Mouse (Mus musculus): ENCODE measurements around the gene Olfr1045. TPM values are rescaled to one million over a fixed set of nuclear protein-coding genes. Genes with fewer than 3 reads are reported as not detected.

The Olfr1045 gene
- polyA plus RNA-seq, 1 experiment from 2014 or later, result not detected

Other genes starting within 250 kb of the Olfr1045 start
- gene Olfr1029, start 229.1 kb downstream of the Olfr1045 start, polyA plus RNA-seq (2016; fragmentation: Nextera tagmentation; extraction: Ambion mirVana), result not detected in 2 replicates
- gene Olfr1030, start 223.7 kb downstream of the Olfr1045 start, polyA plus RNA-seq (2016; fragmentation: Nextera tagmentation; extraction: Ambion mirVana), result not detected in 2 replicates
- gene Olfr1031, start 212.7 kb downstream of the Olfr1045 start, polyA plus RNA-seq (2016; fragmentation: Nextera tagmentation; extraction: Ambion mirVana), result not detected in 2 replicates
- gene Olfr1032, start 197.5 kb downstream of the Olfr1045 start, polyA plus RNA-seq (2016; fragmentation: Nextera tagmentation; extraction: Ambion mirVana), result not detected in 2 replicates
- gene Olfr1033, start 182.4 kb downstream of the Olfr1045 start, polyA plus RNA-seq (2016; fragmentation: Nextera tagmentation; extraction: Ambion mirVana), result 0.78 TPM in 1 of 2 replicates, not detected in the other
- not detected in 2 replicates for gene Olfr1034, start 157.1 kb downstream of the Olfr1045 start, polyA plus RNA-seq (2016; fragmentation: Nextera tagmentation; extraction: Ambion mirVana)
- not detected in 2 replicates for gene Olfr1036, start 129.0 kb downstream of the Olfr1045 start, polyA plus RNA-seq (2016; fragmentation: Nextera tagmentation; extraction: Ambion mirVana)
- not detected in 2 replicates for gene Olfr1037, start 115.6 kb downstream of the Olfr1045 start, polyA plus RNA-seq (2016; fragmentation: Nextera tagmentation; extraction: Ambion mirVana)
- gene Olfr1039, start 67.1 kb downstream of the Olfr1045 start, polyA plus RNA-seq (2016; fragmentation: Nextera tagmentation; extraction: Ambion mirVana), result not detected in 2 replicates
- not detected in 2 replicates for gene Olfr1040, start 56.3 kb downstream of the Olfr1045 start, polyA plus RNA-seq (2016; fragmentation: Nextera tagmentation; extraction: Ambion mirVana)
- gene Olfr1042, start 41.2 kb downstream of the Olfr1045 start, polyA plus RNA-seq (2016; fragmentation: Nextera tagmentation; extraction: Ambion mirVana), result not detected in 2 replicates
- not detected in 2 replicates for gene Olfr1043, start 35.5 kb downstream of the Olfr1045 start, polyA plus RNA-seq (2016; fragmentation: Nextera tagmentation; extraction: Ambion mirVana)
- not detected in 2 replicates for gene Olfr1044, start 25.2 kb downstream of the Olfr1045 start, polyA plus RNA-seq (2016; fragmentation: Nextera tagmentation; extraction: Ambion mirVana)
- not detected in 2 replicates for gene Olfr52, start 17.3 kb downstream of the Olfr1045 start, polyA plus RNA-seq (2016; fragmentation: Nextera tagmentation; extraction: Ambion mirVana)
- gene Olfr1046, start 16.3 kb upstream of the Olfr1045 start, polyA plus RNA-seq (2016; fragmentation: Nextera tagmentation; extraction: Ambion mirVana), result not detected in 2 replicates
- not detected in 2 replicates for gene Olfr1047, start 28.4 kb upstream of the Olfr1045 start, polyA plus RNA-seq (2016; fragmentation: Nextera tagmentation; extraction: Ambion mirVana)
- gene Olfr1048, start 37.3 kb upstream of the Olfr1045 start, polyA plus RNA-seq (2016; fragmentation: Nextera tagmentation; extraction: Ambion mirVana), result not detected in 2 replicates
- not detected in 2 replicates for gene Olfr1049, start 55.3 kb upstream of the Olfr1045 start, polyA plus RNA-seq (2016; fragmentation: Nextera tagmentation; extraction: Ambion mirVana)
- not detected in 2 replicates for gene Olfr1051, start 76.1 kb upstream of the Olfr1045 start, polyA plus RNA-seq (2016; fragmentation: Nextera tagmentation; extraction: Ambion mirVana)
- not detected in 2 replicates for gene Olfr1052, start 89.4 kb upstream of the Olfr1045 start, polyA plus RNA-seq (2016; fragmentation: Nextera tagmentation; extraction: Ambion mirVana)
- not detected in 2 replicates for gene Olfr1053, start 112.3 kb upstream of the Olfr1045 start, polyA plus RNA-seq (2016; fragmentation: Nextera tagmentation; extraction: Ambion mirVana)
- gene Olfr1054, start 132.4 kb upstream of the Olfr1045 start, polyA plus RNA-seq (2016; fragmentation: Nextera tagmentation; extraction: Ambion mirVana), result not detected in 2 replicates
- not detected in 2 replicates for gene Olfr1055, start 147.3 kb upstream of the Olfr1045 start, polyA plus RNA-seq (2016; fragmentation: Nextera tagmentation; extraction: Ambion mirVana)
- gene Olfr1056, start 159.5 kb upstream of the Olfr1045 start, polyA plus RNA-seq (2016; fragmentation: Nextera tagmentation; extraction: Ambion mirVana), result not detected in 2 replicates
- not detected in 2 replicates for gene Olfr1057, start 175.4 kb upstream of the Olfr1045 start, polyA plus RNA-seq (2016; fragmentation: Nextera tagmentation; extraction: Ambion mirVana)
- gene Olfr1058, start 185.6 kb upstream of the Olfr1045 start, polyA plus RNA-seq (2016; fragmentation: Nextera tagmentation; extraction: Ambion mirVana), result not detected in 2 replicates
- gene Olfr1061, start 211.0 kb upstream of the Olfr1045 start, polyA plus RNA-seq (2016; fragmentation: Nextera tagmentation; extraction: Ambion mirVana), result not detected in 2 replicates
- gene Olfr1062, start 223.7 kb upstream of the Olfr1045 start, polyA plus RNA-seq (2016; fragmentation: Nextera tagmentation; extraction: Ambion mirVana), result not detected in 2 replicates
- not detected in 2 replicates for gene Olfr1065, start 247.6 kb upstream of the Olfr1045 start, polyA plus RNA-seq (2016; fragmentation: Nextera tagmentation; extraction: Ambion mirVana)